Mouse (Mus musculus): ENCODE data around the gene Crlf2.

The Crlf2 gene

DNA sequence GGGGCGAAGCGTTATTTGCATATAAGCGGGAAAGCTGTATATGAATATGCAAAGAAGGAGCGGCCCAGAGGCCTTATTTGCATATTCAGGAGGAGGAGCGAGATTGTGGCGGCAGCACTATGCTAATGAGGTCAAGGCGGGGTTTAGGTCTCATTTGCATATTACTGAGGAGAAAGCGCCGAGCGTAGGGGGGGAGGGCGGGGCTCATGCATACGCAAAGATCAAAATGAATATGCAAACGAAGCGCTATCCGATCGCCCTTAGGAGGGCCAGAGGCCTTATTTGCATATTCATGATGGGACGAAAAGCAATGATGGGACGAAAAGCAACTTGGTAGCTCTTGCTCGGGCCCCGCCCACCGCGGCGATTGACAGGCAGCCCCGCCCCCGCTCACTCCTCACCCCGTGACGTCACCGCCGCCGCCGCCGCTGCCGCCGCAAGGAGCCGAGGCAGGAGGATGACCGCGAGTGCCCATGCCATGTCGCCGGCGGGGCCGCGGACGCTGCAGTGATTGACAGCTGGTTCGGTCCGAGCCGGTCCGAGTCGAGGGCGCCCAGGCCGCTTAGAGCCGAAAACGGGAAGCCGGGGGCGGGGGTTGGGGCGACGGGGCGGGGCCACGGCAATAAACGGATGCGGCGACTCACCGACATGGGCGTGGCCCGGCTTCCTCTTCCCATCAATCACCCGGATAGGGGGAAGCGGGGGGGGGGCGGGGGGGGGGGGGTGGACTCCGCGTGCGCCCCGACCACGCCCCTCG lies at the start of gene Crlf2:
TSS of gene Crlf2 (minus strand) at position 590 of the 757 bp plus-strand sequence.
- peak; percentile 94 for DNase-seq (ENCODE audit: low spot score)

- peak; percentile 20 for DNase-seq (ENCODE audit: low spot score)
These were observed 43.8 kb upstream of the Crlf2 start for GRCm38 (mm10) chr5:109602585-109602984.

- DNase-seq (ENCODE audit: low spot score) = peak; percentile 18
These were observed 42.3 kb upstream of the Crlf2 start for GRCm38 (mm10) chr5:109601080-109601479.

GRCm38 (mm10) chr5:109598876-109599275 lies 40.1 kb upstream of the Crlf2 start:
- DNase-seq (ENCODE audit: low spot score) = no peak

DNA sequence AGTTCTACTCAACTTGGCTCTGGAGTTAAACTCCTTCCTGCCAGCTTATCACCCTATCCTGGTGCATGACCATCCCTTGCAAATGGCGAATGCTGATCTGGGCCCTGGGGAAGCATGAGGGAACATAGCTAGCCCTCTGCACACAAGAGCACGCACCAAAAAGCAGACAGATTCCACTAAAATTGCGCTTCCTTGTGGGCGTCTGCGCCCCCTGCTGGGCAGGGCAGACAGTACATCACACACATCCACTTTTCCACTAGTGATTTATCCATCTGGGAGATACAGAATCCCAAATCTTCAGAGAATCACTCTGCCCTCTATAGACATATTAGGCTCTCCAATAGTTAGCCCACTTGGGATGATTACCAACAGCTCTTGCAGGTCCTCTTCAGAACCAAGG lies 37.9 kb upstream of the Crlf2 start:
- DNase-seq (ENCODE audit: low spot score) = no peak

DNA sequence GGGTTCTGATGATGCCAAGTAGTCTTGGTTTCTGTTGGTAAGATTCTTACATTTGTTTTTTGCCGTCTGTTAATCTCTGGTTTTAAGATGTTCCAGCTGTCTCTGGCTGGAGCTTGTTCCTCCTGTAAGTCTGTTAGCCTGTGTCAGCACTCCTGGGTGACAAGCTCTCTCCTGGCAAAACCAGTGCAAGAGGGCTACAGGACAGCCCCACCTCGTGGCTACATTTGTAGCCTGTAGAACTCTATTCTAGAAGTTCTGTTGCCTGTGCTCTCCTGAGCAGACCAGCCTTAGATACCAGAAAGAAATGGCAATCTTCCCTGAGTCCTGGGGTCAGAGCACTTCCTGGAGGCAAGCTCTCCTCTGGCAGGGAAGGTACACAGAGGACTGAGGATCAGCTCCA lies 4.0 kb upstream of the Crlf2 start:
- DNase-seq (ENCODE audit: low spot score) = no peak

- no peak for DNase-seq (ENCODE audit: low spot score)
These were observed 398 bp upstream of the Crlf2 start for GRCm38 (mm10) chr5:109559191-109559590.

DNA sequence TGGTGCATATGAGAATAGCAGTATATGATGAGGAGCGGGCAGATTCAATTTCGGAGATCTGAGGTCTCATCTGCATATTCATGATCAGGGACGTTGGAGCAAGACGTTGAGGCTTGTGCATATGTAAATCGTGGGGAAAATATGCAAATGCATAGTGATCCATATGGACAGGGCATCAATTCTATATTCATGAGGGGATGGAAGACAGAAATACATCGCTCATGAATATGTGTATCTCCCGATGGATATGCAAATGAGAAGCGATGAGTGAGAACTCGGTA lies 730 bp downstream of the Crlf2 start:
- DNase-seq (ENCODE audit: low spot score) = no peak

GRCm38 (mm10) chr5:109557321-109558122 lies 1.3 kb downstream of the Crlf2 start:
- peak; percentile 97 for DNase-seq (ENCODE audit: low spot score)

DNA sequence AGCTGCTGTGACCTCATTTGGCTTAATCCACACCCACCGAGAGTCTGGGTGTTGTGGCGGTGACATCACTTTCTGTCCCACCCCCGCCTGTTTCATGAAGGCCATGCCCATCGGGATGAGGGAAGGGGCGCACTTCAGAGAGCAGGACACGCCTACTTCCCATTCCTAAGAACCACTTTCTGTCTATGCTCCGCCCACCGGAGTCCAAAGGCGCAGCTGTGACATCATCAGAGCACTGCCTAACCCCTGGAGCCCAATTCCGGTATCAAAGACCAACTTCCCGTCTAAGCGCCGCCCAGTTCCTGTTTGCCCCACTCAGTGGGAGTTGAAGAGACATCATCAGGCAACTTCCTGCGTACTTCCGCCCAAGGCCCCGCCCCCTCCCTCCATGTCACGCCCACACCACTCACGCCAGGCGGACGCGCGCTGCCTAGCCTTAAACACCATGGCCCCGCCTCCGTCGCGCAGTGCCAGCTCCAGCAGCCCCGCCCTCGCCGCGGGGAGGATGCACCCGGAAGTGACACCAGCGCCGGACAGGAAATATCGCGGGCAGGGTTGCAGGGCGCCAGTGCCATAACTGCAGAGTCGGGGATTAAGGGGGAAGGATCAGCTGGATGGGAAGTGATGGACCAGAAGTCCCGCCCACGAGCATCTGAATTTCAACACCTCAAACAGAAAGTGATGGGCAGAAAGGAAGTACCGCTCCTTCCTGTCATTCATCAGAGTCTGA lies 2.0 kb downstream of the Crlf2 start:
- DNase-seq (ENCODE audit: low spot score) = peak; percentile 90

DNA sequence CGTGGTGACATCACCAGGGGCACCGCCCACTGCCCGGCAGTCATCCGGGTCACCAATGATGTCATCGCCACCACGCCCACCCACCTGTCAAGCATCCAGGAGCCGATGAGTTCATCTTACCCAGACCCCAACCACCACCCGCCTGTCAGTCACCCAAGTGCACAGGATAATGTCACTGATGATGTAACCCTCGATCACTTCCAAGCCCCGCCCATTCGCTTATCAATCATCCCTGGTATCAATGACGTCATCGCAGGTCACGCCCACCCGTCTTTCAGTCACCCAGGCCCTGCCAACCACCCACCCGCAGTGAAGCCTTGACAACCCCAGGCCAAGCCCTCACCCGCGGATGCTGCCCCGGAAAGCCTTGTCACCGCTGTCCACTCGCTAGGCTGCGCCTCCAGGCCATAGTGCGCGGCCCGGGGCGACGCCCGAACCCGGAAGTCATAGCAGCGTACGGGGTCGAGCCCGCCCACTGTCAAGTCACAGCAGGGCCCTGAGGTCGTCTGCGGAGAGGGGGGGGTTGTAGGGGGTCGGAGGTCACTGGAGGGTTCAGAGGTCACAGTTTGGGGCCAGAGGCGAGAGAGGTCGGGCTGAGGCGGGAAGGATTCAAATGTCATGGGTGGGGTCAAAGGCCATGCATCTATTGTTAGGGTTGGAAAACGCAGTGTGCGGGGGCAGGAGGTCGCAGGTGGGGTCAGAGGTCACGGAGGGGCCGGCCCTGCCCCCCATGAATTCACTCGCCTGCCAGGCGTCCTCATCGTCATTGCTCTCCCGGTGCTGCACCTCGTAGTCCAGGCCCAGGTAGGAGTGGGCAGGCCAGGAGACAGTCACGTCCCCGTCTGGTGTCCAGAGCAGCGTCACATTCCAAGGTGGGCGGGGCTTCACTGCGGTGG lies 2.9 kb downstream of the Crlf2 start:
- DNase-seq (ENCODE audit: low spot score) = peak; percentile 22

DNA sequence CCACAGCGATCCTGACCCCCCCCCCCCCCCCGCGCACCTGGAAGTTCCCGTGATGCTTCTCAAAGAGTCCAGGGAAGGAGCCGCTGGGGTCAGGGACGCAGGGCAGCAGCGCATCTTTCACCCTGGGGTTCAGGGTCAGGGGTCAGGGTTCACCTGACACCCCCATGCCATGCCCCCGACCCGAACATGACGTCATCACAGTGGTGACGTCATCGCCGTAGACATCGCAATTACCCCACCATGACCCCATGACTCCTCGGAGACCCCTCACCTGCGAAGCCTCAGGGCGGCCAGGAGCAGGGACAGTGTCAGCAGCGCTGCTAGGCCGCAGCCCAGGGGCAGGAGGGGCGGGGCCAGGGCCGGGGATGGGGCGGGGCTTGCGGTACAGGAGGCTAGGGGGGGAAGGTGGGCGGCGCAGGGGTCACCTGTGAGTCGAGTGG lies 3.5 kb downstream of the Crlf2 start:
- DNase-seq (ENCODE audit: low spot score) = peak; percentile 3

GRCm38 (mm10) chr5:109554091-109555050 lies 4.4 kb downstream of the Crlf2 start:
- DNase-seq (ENCODE audit: low spot score) = peak; percentile 4

DNA sequence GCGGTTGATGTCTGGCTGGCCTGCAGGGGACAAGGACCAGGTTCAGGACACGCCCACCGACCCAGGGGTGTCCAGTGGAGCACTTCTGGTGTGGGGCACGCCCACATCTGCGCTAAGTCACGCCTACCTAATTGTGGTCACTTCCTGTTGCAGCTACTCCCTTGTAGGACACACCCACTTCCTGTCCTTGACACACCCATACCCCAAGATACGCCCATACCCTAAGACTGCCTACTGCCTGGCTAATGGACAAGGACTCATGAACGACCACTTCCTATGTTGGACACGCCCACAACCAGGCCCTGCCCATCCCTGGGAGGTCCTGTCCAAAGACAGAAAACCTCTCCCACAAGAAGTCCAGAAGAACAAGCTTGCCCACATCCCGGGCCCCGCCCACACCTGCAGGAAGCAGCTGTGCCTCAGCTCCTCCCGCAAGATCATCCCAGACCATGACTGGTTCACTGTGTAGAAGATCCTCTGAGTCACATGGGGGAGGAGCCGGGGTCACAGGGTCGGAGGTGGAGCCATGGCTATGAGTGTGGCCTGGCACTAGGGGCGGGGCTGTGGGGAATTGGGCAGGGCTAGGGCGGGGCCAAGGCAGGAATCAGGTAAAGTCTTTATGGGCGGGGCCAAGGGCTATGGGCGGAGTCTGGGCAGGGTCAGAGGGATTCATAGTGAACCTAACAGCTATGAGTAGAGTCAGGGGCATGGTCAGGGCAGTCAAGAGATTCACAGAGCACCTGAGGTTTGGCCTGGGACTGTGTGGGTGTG lies 5.4 kb downstream of the Crlf2 start:
- DNase-seq (ENCODE audit: low spot score) = peak; percentile 7

DNA sequence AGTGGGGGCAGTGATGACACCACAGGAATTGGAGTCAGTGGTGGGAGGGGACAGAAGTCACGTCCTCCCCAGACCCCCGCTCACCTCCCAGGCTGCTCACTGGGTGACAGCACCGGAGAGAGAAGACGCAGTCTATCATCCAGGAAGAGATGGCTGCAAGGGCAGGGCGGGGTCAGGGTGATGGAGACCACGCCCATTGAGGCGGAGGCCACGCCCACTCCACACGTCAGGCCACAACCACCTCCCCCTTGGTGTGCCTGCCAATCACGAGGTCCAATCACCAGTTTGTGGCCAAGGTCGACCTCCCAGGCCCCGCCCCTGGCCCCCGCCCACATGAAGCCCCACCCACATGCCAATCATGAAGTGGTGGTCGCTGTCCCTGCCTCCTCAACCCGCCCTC lies 6.3 kb downstream of the Crlf2 start:
- DNase-seq (ENCODE audit: low spot score) = peak; percentile 3

GRCm38 (mm10) chr5:109552116-109552515 lies 6.7 kb downstream of the Crlf2 start:
- DNase-seq (ENCODE audit: low spot score) = no peak

- peak; percentile 3 for DNase-seq (ENCODE audit: low spot score)
These were observed 7.6 kb downstream of the Crlf2 start for GRCm38 (mm10) chr5:109551041-109551765.

GRCm38 (mm10) chr5:109550225-109550935 lies 8.4 kb downstream of the Crlf2 start:
- DNase-seq (ENCODE audit: low spot score) = no peak

All from urinary bladder, postnatal 14 days (tissue).